Mouse (Mus musculus) testis, adult 2 months (tissue): ENCODE data around the gene Ctrb1. TPM values are rescaled to one million over a fixed set of nuclear protein-coding genes. Genes with fewer than 3 reads are reported as not detected.

ENCODE experiments used
- H3K27ac ChIP-seq: fragments of 200-500 bp; 2 replicates; pipeline ENCODE4 v1.5.1; 2012; ENCODE audit warnings: low read depth, low read length; ENCODE audit not compliant: control insufficient read depth, insufficient read depth
- H3K27me3 ChIP-seq: fragments of 200-500 bp; 2 replicates; pipeline ENCODE4 v1.6.1; 2012; ENCODE audit warnings: mild to moderate bottlenecking, low read length, moderate library complexity; ENCODE audit not compliant: control insufficient read depth, insufficient read depth
- H3K36me3 ChIP-seq: fragments of 200-500 bp; 2 replicates; pipeline ENCODE4 v1.6.1; 2012; ENCODE audit warnings: mild to moderate bottlenecking, low read length; ENCODE audit not compliant: control insufficient read depth, insufficient read depth
- H3K4me1 ChIP-seq: fragments of 200-500 bp; 2 replicates; pipeline ENCODE4 v1.6.1; 2012; ENCODE audit warnings: low read length; ENCODE audit not compliant: control insufficient read depth, insufficient read depth
- H3K4me3 ChIP-seq: fragments of 200-500 bp; 2 replicates; pipeline ENCODE4 v1.5.1; 2012; ENCODE audit warnings: low read depth, mild to moderate bottlenecking, low read length, moderate library complexity, mixed read lengths; ENCODE audit not compliant: control insufficient read depth
- CTCF ChIP-seq: fragments of 200-500 bp; IDR thresholded peaks from 2 replicates; pipeline ENCODE4 v1.5.1; 2012; ENCODE audit warnings: low read depth, mild to moderate bottlenecking, inconsistent platforms, low read length, moderate library complexity; ENCODE audit not compliant: control insufficient read depth, insufficient read depth, insufficient replicate concordance
- POLR2A ChIP-seq: fragments of 200-500 bp; IDR thresholded peaks from 2 replicates; pipeline ENCODE4 v1.6.1; 2012; ENCODE audit warnings: low read depth, mild to moderate bottlenecking, inconsistent platforms, low read length, moderate library complexity; ENCODE audit not compliant: control insufficient read depth
- polyA plus RNA-seq: library from polyadenylated mRNA; depleted of rRNA; stranded (reverse); fragments of >200 nt; gene quantifications from 2 replicates; pipeline ENCODE4 v1.2.3, GENCODE M21; 2012

Gene Ctrb1
- polyA plus RNA-seq, 1 experiment: 3.1 TPM

- Histone ChIP-seq H3K27ac (no peak overlapping the region), H3K4me3 (no peak overlapping the region), H3K4me1 (no peaks in the 10 kb centered on the region), H3K27me3 (no peaks in the 10 kb centered on the region), H3K36me3 (peaks cover 1% of the 10 kb centered on the region; the same call in 1 of the 2 replicates)
- TF ChIP-seq CTCF (no peak), POLR2A (no peak)
Observed at GRCm38 (mm10) chr8:111709223-111709622, 18.4 kb upstream of the Ctrb1 start.

DNA sequence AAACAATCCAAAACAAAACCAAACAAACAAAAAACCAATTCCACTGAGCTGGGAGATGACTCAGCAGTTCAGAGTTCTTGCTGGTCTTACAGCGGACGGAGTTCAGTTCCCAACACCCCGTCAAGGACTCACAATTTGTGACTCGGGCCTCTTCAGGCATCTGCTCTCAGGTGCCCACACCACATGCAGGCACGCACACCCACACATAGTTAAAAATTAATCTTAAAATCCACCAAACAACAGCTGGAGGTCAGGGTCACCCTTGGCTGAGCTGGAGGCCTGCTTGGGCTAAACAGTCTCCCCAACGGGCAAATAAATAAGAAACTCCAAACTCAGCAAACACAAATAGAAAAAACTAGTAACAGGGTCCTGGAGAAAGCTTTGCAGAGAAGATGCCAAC lies 17.5 kb upstream of the Ctrb1 start:
- no peak overlapping the region for H3K27ac ChIP-seq
- H3K4me3 ChIP-seq: no peak overlapping the region
- no peaks in the 10 kb centered on the region for H3K4me1 ChIP-seq
- H3K36me3 ChIP-seq: peaks cover 1% of the 10 kb centered on the region; the same call in 1 of the 2 replicates
- TF ChIP-seq POLR2A (no peak), CTCF (no peak)
- H3K27me3 ChIP-seq: no peaks in the 10 kb centered on the region

- Histone ChIP-seq H3K36me3 (no peaks in the 10 kb centered on the region), H3K4me3 (no peak overlapping the region), H3K4me1 (no peaks in the 10 kb centered on the region), H3K27ac (no peak overlapping the region), H3K27me3 (no peaks in the 10 kb centered on the region)
- TF ChIP-seq POLR2A (no peak), CTCF (no peak)
Observed at GRCm38 (mm10) chr8:111705699-111706098, 14.9 kb upstream of the Ctrb1 start.

DNA sequence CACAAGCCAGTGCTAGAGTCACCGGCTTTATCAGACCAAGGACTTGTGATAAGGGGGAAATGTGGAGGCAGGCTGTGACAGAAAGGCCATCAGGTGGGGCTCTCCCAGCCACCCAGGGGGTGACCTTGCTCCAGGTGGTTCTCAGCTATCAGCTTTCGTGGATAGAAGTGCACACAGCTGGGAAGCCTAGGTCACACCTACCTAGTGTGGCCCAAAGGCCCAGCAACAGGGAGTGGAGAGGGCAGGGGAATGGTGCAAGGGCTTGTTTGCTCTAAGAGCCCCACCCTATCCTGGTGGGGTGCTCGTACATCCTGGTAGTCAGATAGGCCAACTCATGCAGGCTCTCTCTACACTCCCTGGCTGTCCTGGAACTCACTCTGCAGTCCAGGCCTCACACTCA lies 14.4 kb upstream of the Ctrb1 start:
- no peak overlapping the region for H3K27ac ChIP-seq
- TF ChIP-seq CTCF (no peak), POLR2A (no peak)
- H3K36me3 ChIP-seq: no peaks in the 10 kb centered on the region
- no peaks in the 10 kb centered on the region for H3K27me3 ChIP-seq
- H3K4me3 ChIP-seq: no peak overlapping the region
- H3K4me1 ChIP-seq: no peaks in the 10 kb centered on the region

GRCm38 (mm10) chr8:111704585-111704984 lies 13.8 kb upstream of the Ctrb1 start:
- H3K36me3 ChIP-seq: no peaks in the 10 kb centered on the region
- no peak overlapping the region for H3K4me3 ChIP-seq
- H3K27me3 ChIP-seq: no peaks in the 10 kb centered on the region
- TF ChIP-seq POLR2A (no peak), CTCF (no peak)
- H3K27ac ChIP-seq: no peak overlapping the region
- no peaks in the 10 kb centered on the region for H3K4me1 ChIP-seq

- Histone ChIP-seq H3K4me1 (no peaks in the 10 kb centered on the region), H3K36me3 (no peaks in the 10 kb centered on the region), H3K27me3 (no peaks in the 10 kb centered on the region), H3K4me3 (no peak overlapping the region), H3K27ac (no peak overlapping the region)
- TF ChIP-seq POLR2A: no peak
- no peak for TF ChIP-seq CTCF
Observed at GRCm38 (mm10) chr8:111701380-111701779, 10.6 kb upstream of the Ctrb1 start.

GRCm38 (mm10) chr8:111700740-111701139 lies 9.9 kb upstream of the Ctrb1 start:
- Histone ChIP-seq H3K4me3 (no peak overlapping the region), H3K27me3 (no peaks in the 10 kb centered on the region), H3K4me1 (no peaks in the 10 kb centered on the region), H3K36me3 (no peaks in the 10 kb centered on the region), H3K27ac (no peak overlapping the region)
- no peak for TF ChIP-seq CTCF
- TF ChIP-seq POLR2A: no peak

DNA sequence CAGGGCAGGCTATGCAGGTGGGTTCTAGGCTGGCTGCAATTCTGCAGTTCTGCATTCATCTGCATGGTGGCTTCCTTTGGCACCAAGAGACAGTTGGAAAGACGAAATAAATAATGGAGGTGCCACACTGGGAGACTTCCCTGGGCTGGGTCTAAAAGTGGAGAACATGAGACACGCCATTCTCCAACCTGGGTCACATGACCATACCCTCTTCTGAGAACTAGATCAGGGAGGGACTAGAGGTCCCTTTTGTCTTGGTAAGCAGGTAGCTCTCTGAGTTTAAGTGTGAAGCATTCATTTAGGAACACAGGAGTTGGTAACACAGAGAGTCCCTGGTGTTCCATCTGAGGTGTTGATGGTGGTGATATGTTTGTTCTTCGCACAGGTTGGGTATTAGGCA lies 9.4 kb upstream of the Ctrb1 start:
- no peaks in the 10 kb centered on the region for H3K36me3 ChIP-seq
- no peak overlapping the region for H3K4me3 ChIP-seq
- H3K27me3 ChIP-seq: no peaks in the 10 kb centered on the region
- no peaks in the 10 kb centered on the region for H3K4me1 ChIP-seq
- TF ChIP-seq POLR2A (no peak), CTCF (no peak)
- no peak overlapping the region for H3K27ac ChIP-seq
